ENCODE assay signal across 9 mouse cellular contexts in genomic region chr16:17204990-17205389, GRCm38 (mm10). TPM values are rescaled to one million over a fixed set of nuclear protein-coding genes. Genes with fewer than 3 reads are reported as not detected.
A peak's percentile ranks its signal among the peaks of the same experiment; 100 is the strongest.
DNase-seq lines count a peak whose midpoint lies in the region; ATAC-seq and TF ChIP-seq lines count a peak whose summit lies in the region.
"Had no signal": no experiment of that assay in that cellular context is flagged by ENCODE, and none has a peak within 500 bp of the region (broad histone marks: within the 10 kb centered on the region; RNA-seq: fewer than 3 reads in every experiment).

No protein-coding gene starts in this region.

- H3K9ac ChIP-seq in heart, embryonic 11.5 days (ENCODE audit: low read depth, low read length), result no peak overlapping the region
- no peak overlapping the region for H3K9ac ChIP-seq in stomach, postnatal 0 days (ENCODE audit: low read length)
- H3K9ac ChIP-seq: neural tube, embryonic 12.5 days had no signal

- peak; percentile 11 for TF ChIP-seq CTCF in C2C12 (IDR thresholded peaks at IDR 0.05; ENCODE audit: control insufficient read depth, insufficient read depth, insufficient read length)
- peak; percentile 31 for TF ChIP-seq CTCF in bone marrow, adult 2 months (IDR thresholded peaks at IDR 0.05; ENCODE audit: control insufficient read depth, insufficient read depth, low read length)
- peak; percentile 83 for TF ChIP-seq CTCF in stomach, postnatal 0 days (IDR thresholded peaks at IDR 0.05; ENCODE audit: low read depth)

- H3K27me3 ChIP-seq in heart, embryonic 11.5 days (ENCODE audit: control insufficient read depth, insufficient read depth, low read length), result peaks cover 2% of the 10 kb centered on the region; the same call in 1 of the 2 replicates
- no peaks in the 10 kb centered on the region for H3K27me3 ChIP-seq in C2C12 (ENCODE audit: control insufficient read depth, insufficient read depth, insufficient read length)
- no peaks in the 10 kb centered on the region for H3K27me3 ChIP-seq in stomach, postnatal 0 days (ENCODE audit: control insufficient read depth, insufficient read depth, low read length)

- no peaks in the 10 kb centered on the region for H3K36me3 ChIP-seq in heart, embryonic 11.5 days (ENCODE audit: control insufficient read depth, insufficient read depth, low read length)
- no peaks in the 10 kb centered on the region for H3K36me3 ChIP-seq in C2C12 (ENCODE audit: control insufficient read depth, insufficient read depth)
- H3K36me3 ChIP-seq in stomach, postnatal 0 days (ENCODE audit: control insufficient read depth, insufficient read depth, low read length), result no peaks in the 10 kb centered on the region
- H3K36me3 ChIP-seq: neural tube, embryonic 12.5 days had no signal

- no peak overlapping the region for H3K27ac ChIP-seq in heart, embryonic 11.5 days (ENCODE audit: low read depth, low read length)
- H3K27ac ChIP-seq in bone marrow, adult 2 months (ENCODE audit: control insufficient read depth, insufficient read depth, low read depth, low read length, poor library complexity), result no peak overlapping the region
- no peak overlapping the region for H3K27ac ChIP-seq in stomach, postnatal 0 days (replicated peaks)
- H3K27ac ChIP-seq: neural tube, embryonic 12.5 days had no signal

- TF ChIP-seq EP300 in stomach, postnatal 0 days (optimal IDR thresholded peaks at IDR 0.05), result no peak

- no peak overlapping the region for H3K4me2 ChIP-seq in heart, embryonic 11.5 days
- H3K4me2 ChIP-seq in stomach, postnatal 0 days (replicated peaks; ENCODE audit: low read depth), result no peak overlapping the region
- H3K4me2 ChIP-seq: neural tube, embryonic 12.5 days had no signal

- H3K4me1 ChIP-seq in heart, embryonic 11.5 days (ENCODE audit: control insufficient read depth, insufficient read depth, low read length), result peaks cover 14% of the 10 kb centered on the region
- peaks cover 2% of the 10 kb centered on the region for H3K4me1 ChIP-seq in bone marrow, adult 2 months (ENCODE audit: control insufficient read depth, insufficient read depth, low read length)
- peaks cover 8% of the 10 kb centered on the region; the same call in 1 of the 2 replicates for H3K4me1 ChIP-seq in stomach, postnatal 0 days (replicated peaks; ENCODE audit: control insufficient read depth, insufficient read depth)

- DNase-seq in heart, adult 11 months, result peak; percentile 89
- DNase-seq in kidney, postnatal 14 days, result peak; percentile 48
- peak; percentile 51 for DNase-seq in stomach, postnatal 0 days (ENCODE audit: low spot score)
- DNase-seq in yolk sac, embryonic 10.5 days (ENCODE audit: low spot score), result no peak
- DNase-seq in ovary, adult 18-20 months (ENCODE audit: low spot score), result no peak

- H3K79me2 ChIP-seq in C2C12 (ENCODE audit: control insufficient read depth, insufficient read depth), result peaks cover 16% of the 10 kb centered on the region

- peaks cover 11% of the 10 kb centered on the region for H3K79me3 ChIP-seq in C2C12 (ENCODE audit: low read depth)

- WGBS in heart, embryonic 11.5 days (ENCODE audit: insufficient replicate concordance), result 5% methylated on average over 6 of the region's 6 CpGs
- 3% methylated on average over 6 of the region's 6 CpGs for WGBS in bone marrow, adult 2 months
- WGBS in stomach, postnatal 0 days, result 4% methylated on average over 6 of the region's 6 CpGs

- ATAC-seq in heart, embryonic 11.5 days (replicated peaks; ENCODE audit: insufficient number of reproducible peaks, low FRiP score, low TSS enrichment), result no peak
- no peak for ATAC-seq in stomach, postnatal 0 days (ENCODE audit: low FRiP score, low TSS enrichment)

- no peak for TF ChIP-seq POLR2A in bone marrow, adult 2 months (IDR thresholded peaks at IDR 0.05; ENCODE audit: borderline replicate concordance, control insufficient read depth, low read depth, low read length)

- H3K4me3 ChIP-seq in heart, embryonic 11.5 days (ENCODE audit: low read depth, low read length), result no peak overlapping the region
- no peak overlapping the region for H3K4me3 ChIP-seq in C2C12 (ENCODE audit: insufficient read depth, poor library complexity, severe bottlenecking)
- no peak overlapping the region for H3K4me3 ChIP-seq in bone marrow, adult 2 months (replicated peaks; ENCODE audit: control insufficient read depth, low read depth, low read length)
- no peak overlapping the region for H3K4me3 ChIP-seq in stomach, postnatal 0 days (ENCODE audit: low read depth, low read length)
- H3K4me3 ChIP-seq: neural tube, embryonic 12.5 days had no signal

- no peak overlapping the region for H3ac ChIP-seq in C2C12 (ENCODE audit: control insufficient read depth, insufficient read length, low read depth)

- H3K9me3 ChIP-seq in heart, embryonic 11.5 days (replicated peaks; ENCODE audit: control insufficient read depth, low read length), result no peaks in the 10 kb centered on the region
- no peaks in the 10 kb centered on the region for H3K9me3 ChIP-seq in stomach, postnatal 0 days (ENCODE audit: control insufficient read depth, low read length)
- H3K9me3 ChIP-seq: neural tube, embryonic 12.5 days had no signal

TF ChIP-seq in C2C12, 6 proteins besides CTCF, POLR2A, EP300 and RAD21:
- TF ChIP-seq MAX (IDR thresholded peaks at IDR 0.05) (no peak), USF1 (IDR thresholded peaks at IDR 0.05; ENCODE audit: low read depth) (no peak), CEBPB (IDR thresholded peaks at IDR 0.05; ENCODE audit: low read depth) (no peak), MYOG (IDR thresholded peaks at IDR 0.05; ENCODE audit: control insufficient read depth, extremely low read depth, insufficient read length) (no peak), MYOD1 (IDR thresholded peaks at IDR 0.05; ENCODE audit: control insufficient read depth, insufficient read length, low read depth) (no peak), FOSL1 (IDR thresholded peaks at IDR 0.05; ENCODE audit: insufficient read depth, low read length, poor library complexity, severe bottlenecking) (no peak)

RNA-seq across cellular contexts. Expression of gene Ube2l3, which starts 2.5 kb away (rescaled TPM):
- 313 and 328 TPM in 2 replicates for polyA plus RNA-seq in heart, embryonic 11.5 days (2014; fragmentation: Nextera tagmentation; extraction: Ambion mirVana)
- 135 TPM for polyA plus RNA-seq in C2C12 (2012; fragmentation: generic; extraction: Trizol)
- polyA plus RNA-seq in bone marrow, adult 2 months (2011; ENCODE audit: insufficient read depth, insufficient read length, low replicate concordance, missing spikeins), result 70.5 and 97.7 TPM in 2 replicates
- polyA plus RNA-seq in stomach, postnatal 0 days (2015; fragmentation: Nextera tagmentation; extraction: Ambion mirVana), result 276 and 278 TPM in 2 replicates

RNA-seq across cellular contexts. Expression of gene Rimbp3, which starts 3.4 kb away (rescaled TPM):
- polyA plus RNA-seq in heart, embryonic 11.5 days (2014; fragmentation: Nextera tagmentation; extraction: Ambion mirVana), result 0.04 and 0.34 TPM in 2 replicates
- polyA plus RNA-seq in C2C12 (2012; fragmentation: generic; extraction: Trizol), result 0.02 TPM
- polyA plus RNA-seq in bone marrow, adult 2 months (2011; ENCODE audit: insufficient read depth, insufficient read length, low replicate concordance, missing spikeins), result not detected in 2 replicates
- polyA plus RNA-seq in stomach, postnatal 0 days (2015; fragmentation: Nextera tagmentation; extraction: Ambion mirVana), result 0.18 TPM in 2 replicates

RNA-seq across cellular contexts. Expression of gene Hic2, which starts 28.4 kb away (rescaled TPM):
- 4.5 and 4.8 TPM in 2 replicates for polyA plus RNA-seq in heart, embryonic 11.5 days (2014; fragmentation: Nextera tagmentation; extraction: Ambion mirVana)
- polyA plus RNA-seq in C2C12 (2012; fragmentation: generic; extraction: Trizol), result 1.1 TPM
- 1.2 and 3.5 TPM in 2 replicates for polyA plus RNA-seq in bone marrow, adult 2 months (2011; ENCODE audit: insufficient read depth, insufficient read length, low replicate concordance, missing spikeins)
- polyA plus RNA-seq in stomach, postnatal 0 days (2015; fragmentation: Nextera tagmentation; extraction: Ambion mirVana), result 2.1 and 2.4 TPM in 2 replicates

RNA-seq across cellular contexts. Expression of gene Ccdc116, which starts 58.0 kb away (rescaled TPM):
- polyA plus RNA-seq in heart, embryonic 11.5 days (2014; fragmentation: Nextera tagmentation; extraction: Ambion mirVana), result 0.07 TPM in 1 of 2 replicates, not detected in the other
- polyA plus RNA-seq in C2C12 (2012; fragmentation: generic; extraction: Trizol), result 0.18 TPM
- 0.61 and 1.8 TPM in 2 replicates for polyA plus RNA-seq in bone marrow, adult 2 months (2011; ENCODE audit: insufficient read depth, insufficient read length, low replicate concordance, missing spikeins)
- 1.8 and 2.1 TPM in 2 replicates for polyA plus RNA-seq in stomach, postnatal 0 days (2015; fragmentation: Nextera tagmentation; extraction: Ambion mirVana)

Comparison
In these comparisons a context has a peak if more than half of its experiments do, and no peak if none do; other contexts are left out.
1. DNase-seq: peak in heart, adult 11 months (single experiment), kidney, postnatal 14 days (single experiment) and stomach, postnatal 0 days (single experiment); none in yolk sac, embryonic 10.5 days (single experiment) and ovary, adult 18-20 months (single experiment).
2. CTCF ChIP-seq: peak in every context shown above with its lines; median percentile 83 in stomach, postnatal 0 days; 31 in bone marrow, adult 2 months; 11 in C2C12.